Mouse (Mus musculus): ENCODE data around the gene N4bp2l1.

Gene N4bp2l1

DNA sequence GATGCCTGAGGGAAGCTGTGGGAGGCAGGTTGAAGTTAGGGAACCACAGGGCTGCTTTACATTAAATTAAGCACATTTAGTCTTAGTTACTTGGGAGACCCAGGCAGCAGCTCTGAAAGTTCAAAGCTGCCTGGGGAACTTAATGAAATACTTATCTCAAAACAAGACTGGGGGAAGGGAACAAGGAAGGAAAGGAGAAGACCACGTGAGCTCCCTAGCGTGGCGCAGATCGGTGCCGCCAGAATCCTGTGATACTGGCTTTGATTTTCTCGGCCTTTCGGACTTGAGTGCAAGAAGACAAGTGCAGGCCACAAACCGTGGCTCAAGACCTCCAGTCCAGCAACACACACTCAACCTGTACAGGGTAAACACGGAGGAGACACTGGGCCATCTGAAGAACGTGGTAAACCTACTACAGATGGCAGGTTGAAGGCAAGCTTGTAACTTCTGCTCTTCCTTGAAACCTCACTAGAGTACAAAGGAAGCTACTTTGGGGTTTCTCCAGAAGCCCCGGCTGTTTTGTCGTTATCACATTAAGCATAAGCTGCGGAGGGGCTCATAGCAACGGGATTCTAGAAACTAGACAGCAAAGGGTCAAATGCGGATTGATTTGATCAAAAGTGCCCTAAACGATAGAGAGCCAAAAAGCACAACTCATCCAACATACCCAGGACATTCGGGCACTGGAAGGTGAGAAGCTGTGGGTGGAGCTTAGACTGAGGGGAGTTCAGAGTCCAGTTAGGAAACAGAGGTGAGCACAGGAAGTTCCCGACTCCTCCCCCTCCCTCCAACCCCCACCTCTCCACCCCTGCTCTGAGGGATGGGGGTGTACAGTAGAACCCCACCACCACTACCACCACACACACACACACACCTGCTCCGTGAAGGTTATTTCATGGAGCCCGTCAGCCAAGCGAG, 1.5 kb upstream of the N4bp2l1 start:
- no peak for DNase-seq

DNA sequence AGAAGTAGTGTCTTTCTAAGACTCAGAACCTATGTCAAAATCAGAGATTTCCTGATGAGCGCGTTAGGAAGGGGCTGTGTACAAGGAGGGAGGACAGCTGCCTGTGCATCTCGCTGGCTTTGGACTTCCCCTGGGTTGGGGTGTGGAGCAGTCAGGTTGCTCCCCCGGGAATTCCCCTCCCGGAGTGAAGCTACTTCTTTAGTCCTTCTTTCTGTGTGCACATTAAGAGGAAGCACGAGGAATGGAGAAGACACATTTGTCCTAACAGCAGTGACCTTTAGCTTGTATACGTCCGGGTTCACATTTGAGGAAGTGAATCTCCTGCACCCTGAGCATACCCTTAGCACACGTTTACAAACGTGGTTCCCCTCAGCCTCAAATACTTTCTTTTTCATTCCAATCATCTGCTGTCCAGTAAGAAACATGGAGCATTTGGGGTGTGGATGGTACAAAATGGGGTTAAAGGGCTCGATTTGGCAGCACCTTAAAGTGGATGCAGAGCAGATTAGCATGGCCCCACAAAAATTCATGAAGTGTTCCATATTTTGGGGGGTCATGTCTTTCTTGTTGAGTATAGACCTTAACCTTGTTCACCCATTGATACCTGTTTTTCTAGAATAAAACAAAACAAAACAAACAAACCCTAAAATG, 1.5 kb downstream of the N4bp2l1 start:
- no peak for DNase-seq

DNA sequence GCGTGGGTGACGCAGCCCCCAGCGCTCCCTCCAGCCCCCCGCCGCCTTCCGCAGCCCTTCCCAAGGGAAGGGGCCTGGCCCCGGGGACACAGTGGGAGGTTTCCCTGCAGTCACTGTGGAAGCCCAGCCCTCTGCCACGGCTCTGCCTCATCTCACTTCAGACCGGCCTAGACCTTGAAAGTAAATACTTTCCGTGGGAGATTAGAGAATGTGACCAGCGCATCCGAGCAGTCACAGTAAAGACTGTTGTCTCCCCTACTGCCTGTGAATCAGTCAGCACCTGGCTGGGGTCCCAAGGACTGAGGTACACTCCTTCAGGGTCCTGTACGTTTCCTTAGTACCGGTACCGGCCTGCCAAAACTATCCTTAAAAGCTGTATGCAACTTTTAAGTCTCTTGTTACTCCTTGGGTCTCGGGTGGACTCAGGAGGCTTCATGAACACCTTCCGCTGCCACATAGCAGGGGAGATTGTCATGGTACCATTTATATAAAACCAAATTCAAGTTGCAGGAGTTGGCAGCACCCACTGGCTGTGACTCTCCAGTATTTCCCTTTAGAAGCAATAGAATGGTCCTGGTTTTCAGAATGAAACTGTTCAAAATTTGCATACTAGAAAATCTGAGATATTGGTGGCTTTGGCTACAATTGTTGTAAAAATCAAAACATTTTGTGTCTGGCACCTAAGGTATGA, 2.2 kb downstream of the N4bp2l1 start:
- peak; percentile 33 for DNase-seq

DNA sequence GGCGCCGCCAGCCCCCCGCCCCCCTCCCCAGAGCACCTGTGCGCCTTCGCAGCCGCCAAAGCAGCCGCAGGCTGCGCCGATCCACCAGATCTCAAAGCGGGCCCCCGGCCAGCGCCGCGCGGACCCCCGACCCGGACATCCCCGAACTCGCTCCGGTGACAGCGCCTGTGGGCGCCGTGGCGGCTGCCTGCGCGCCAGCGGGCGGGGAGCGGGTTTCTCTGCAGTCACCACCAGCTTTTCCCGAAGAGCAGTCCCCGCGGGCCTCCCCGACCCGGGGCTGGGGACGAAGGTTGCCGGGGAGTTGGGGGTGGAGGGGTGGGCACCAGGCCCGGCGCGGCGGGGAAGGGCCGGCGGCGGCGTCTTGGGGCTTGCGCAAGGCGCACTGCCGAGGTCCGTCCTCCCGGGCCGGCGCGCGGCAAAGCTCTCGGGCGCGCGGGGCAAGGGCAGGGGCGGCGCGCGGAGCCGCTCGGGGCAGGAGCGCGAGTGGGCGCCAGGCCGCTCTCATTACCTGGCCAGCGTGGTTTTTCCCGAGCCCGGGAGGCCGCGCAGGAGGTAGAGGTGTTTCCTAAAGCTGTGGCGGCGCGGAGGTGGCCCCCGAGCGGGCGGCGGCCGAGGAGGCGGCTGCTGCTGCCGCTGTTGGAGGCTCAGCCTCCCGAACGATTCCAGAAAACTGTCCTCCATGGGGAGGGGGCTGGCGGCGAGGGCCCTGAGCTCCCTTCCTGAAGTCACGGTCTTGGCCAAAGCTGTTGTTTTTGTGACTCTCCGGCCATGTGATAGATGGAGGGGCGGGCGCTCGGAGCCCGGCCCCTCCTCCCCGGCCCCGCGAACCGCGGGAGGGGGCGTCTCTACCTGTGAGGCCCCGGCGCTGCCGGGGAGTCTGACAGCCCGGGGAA, 3.0 kb downstream of the N4bp2l1 start:
- peak; percentile 59 for DNase-seq

DNA sequence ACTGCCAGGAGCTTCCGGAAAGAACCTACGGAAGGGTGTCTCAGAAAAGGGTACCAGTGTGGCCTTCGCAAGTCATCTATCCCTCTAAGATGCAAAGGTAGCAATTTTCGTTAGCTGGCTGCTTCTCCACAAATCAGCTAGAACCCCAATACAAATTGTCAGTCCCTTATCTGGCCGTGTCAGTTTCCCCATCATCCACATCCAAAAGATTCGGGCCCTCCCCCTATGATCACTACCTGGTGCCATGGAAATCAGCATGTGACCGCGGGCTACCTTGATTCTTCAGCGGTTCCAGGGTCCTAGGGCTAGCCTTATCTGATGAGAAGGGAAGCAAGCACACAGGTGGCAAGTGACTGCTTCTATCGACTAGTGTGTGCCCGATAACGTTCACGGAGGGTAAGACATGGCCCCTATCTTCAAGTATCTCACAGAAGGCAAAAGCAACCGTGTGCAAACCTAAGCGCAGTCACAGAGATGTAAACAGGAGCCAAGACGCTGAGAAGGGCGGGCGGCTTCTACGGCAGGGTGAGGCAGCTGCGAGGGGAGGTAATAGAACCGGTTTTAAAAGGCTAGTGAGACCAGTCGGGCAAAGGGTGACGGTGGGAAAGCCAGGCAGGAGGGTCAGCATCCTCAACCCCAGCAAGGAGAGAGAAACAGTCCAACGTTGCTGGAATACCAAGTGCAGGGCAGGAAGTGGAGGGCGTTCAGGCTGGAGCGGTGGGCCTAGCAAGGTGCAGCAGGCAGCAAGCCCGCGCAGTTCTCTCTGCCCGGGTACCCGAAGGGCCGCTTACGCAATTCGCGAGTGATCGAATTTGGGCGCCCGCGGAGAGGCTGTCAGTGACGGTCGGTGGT, 3.9 kb downstream of the N4bp2l1 start:
- DNase-seq, result no peak

DNA sequence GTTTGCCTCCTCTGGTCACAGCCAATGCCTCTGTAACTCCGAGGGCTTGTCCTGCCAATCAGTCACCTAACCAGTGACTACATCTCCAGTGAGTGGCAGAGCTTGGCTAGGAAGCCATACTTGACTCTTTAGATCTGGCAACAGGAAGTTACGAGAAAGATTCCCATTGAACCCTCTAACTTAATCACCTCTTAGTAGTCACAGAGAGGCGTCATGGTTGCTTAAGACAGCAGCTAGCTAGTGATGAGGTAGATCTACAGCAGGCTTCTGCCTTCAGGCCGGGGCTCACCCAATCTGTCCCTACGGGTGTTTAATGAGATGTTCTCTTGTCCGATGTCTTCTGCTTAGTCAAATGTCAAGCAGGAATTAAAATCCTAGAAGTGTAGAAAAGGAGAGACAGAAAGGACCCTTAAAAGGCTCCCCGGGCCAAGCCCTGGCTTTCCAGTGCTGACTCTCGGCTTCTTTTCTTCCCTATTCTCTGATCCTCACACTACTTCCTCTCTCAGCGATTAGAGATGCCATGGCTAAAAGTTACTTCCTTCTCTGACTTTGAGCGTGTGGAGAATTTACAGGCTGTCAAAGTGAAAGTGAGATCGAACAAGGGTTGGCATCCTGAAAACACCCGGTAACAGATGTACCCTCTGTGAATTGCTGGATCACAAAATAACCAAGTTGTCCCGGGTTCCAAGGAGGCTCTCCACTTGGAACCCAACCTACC, 4.6 kb downstream of the N4bp2l1 start:
- no peak for DNase-seq

DNA sequence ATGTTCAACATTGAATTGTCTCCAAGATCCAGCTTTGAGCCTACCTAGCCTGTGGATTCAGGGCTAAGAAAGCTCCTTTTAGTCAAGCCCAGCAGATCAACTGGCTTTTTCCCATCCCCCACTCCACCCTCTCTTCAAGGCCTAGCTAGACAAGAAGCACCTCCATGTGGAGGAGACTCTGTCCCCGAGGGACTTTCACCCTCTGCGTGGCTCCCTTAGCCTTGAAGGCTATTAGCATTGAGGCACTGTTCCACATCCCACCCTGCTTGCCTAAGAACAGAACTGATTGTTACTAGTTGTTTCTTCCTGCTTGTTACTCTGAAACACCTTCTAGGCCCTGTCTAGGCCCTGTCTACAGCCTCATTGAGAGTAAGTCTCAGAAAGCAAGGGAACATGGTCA, 7.0 kb downstream of the N4bp2l1 start:
- DNase-seq, result no peak

DNA sequence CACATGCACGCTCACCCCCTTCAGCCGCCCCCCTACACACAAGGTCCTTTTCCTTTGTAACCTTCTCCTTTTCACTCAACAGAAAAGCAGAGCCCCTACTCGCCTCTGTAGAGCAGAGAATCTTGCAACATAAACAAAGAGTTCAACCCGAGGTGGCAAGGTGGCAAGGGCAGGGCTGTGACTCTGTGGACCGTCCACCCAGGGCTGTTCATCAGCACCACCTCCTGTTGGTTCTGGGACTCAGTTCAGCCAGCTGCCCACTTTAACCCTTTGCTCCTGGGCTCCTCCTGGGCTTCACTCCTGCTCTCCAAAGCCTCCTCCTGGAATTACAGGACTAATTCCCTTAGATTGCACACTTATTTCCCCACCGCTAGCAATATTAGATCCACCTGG, 12.7 kb downstream of the N4bp2l1 start:
- no peak for DNase-seq

DNA sequence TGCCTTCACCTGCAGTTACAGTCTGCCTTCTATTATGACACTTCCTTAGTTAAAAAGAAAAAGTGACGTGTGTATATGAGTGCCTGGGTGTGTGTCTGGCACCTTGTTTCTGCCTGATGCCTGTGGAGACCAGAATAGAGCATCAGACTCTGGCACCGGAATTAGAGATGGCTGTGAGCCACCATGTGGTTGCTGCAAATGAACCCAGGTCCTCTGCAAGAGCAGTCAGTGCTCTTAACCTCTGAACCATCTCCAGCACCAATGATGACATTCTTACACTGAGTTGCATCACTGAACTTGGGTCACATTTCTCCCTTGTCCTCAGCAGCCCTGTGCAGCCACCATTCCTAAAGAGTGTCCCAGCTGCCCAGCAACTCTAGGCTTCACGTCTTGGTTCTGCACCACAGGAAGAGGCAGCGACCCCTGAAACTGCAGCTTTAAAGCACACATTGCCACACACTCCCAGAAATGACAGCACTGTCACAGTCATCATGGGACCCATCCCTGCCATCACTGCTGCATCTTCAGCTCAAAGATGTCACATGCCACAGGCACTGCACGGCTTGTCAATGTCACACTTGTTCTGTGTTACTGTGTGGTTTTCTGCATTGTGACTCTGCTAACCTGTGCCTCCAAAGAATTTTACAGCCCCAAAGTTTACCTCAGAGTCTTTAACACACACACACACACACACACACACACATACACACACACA, 13.2 kb downstream of the N4bp2l1 start:
- DNase-seq, result no peak

DNA sequence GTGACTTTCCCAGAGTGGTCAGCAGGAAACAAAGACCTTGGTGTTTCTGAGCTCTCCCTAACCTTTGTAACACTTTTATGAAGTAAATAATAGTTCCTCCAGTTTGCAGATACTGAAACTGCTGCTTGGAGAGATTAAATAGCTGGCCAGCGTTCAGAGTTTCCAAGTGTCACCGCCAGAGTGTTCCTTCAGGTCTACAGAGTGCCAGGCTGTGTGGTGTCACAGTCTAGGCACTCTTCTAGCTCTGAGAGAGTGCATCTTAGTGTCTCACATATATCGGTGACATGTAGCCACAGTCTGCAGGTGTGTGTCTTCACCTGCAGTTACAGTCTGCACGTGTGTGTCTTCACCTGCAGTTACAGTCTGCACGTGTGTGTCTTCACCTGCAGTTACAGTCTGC, 13.8 kb downstream of the N4bp2l1 start:
- no peak for DNase-seq

DNA sequence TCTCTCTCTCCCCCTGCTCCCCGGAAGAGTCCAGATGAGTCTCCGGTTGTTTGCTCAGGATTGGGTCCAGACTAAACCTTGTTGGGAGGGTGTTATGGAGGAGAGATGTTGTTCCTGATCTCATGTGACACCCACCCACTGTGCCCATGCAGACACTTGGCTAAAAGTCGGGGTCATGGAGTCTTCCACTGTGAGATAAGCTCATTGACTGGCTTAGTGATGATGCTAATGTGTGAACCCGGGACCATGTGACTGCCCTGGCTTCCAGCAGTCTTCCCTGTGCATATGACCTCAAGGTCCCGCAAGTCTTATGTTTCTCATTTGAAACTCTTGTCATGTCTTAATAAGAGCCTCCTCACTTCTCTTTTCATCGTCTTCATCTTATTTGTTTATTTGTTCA, 15.8 kb downstream of the N4bp2l1 start:
- no peak for DNase-seq

DNA sequence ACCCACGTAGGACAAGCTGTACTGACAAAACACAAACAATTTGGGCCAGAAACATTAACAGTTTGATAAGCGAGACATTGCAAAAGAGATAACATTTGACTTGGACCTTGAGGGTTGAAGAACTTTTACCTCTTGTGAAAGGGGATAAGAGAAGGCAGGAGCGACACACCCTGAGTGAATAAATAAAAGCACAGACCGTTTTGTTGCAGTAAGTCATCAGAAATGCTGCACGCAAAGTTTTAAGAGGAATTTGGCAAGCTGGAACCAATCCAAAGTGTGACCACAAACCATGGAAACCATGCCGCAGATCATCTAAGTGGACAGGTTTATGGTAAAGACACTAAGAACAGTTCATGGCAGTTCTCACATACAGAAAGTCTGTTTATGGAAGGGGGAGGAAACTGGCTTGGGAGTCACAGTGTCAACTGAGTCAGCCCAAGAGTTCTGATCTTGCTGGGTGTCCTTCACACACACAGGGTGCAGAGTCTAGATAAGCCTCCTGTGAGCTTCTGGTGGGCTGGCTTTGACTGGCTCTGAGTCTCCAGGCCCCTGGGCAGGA, 18.3 kb downstream of the N4bp2l1 start:
- no peak for DNase-seq

DNA sequence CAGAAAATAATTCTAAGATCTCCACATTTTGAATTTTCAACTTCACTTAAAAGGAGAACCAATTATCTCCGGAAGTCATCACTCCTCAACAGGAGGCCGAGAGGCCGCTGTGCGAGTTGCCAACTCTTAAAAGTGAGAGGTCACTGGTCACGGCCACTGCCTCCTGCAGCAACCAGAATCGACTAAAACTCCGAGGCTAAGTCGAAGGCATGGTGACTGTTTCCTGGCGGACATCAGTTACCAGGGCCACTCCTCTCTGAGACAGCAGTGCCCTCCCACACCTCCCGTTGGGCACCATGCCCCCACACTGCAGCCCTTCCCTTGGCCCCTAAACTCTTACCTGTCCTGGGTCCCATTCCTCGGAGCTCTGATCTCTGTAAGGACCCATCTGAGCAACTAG, 20.2 kb downstream of the N4bp2l1 start:
- no peak for DNase-seq

DNA sequence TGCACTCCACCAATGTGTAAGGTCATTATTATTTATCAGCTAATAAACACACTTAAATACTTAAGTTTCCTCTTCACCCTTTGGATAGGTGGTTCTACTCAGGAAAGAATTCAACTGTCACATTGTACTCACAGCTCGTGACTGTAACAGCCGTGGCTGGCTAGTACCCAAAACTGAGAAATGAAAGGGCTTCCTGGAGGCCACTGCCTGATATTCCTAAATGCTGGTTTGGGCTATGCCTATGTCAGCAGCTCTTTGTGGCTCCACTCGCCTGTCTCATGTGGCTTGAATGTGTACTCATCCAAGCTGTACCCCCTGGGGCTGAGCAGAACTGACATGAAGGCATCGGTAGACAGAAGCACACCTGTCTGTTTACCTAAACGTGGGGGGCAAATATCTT, 22.1 kb downstream of the N4bp2l1 start:
- DNase-seq, result no peak

DNA sequence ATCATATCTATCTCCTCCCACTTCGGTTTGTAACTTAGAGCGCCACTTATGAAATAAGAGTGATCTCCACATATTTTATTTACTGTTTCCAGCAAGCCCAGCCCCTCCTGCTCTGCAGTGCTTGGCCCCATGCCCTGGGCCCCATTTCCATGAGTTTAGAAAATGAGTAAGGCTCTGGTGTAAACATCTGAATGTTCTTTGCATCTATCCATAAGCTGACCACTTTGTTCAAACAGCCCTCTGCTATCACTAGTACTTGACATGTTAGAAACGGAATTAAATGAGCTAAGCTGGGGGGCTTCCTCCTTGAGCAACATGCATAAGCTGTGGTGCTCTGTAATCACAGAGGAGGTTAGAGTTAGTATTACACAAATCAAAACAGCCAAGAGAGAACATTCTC, 22.6 kb downstream of the N4bp2l1 start:
- DNase-seq, result no peak

DNA sequence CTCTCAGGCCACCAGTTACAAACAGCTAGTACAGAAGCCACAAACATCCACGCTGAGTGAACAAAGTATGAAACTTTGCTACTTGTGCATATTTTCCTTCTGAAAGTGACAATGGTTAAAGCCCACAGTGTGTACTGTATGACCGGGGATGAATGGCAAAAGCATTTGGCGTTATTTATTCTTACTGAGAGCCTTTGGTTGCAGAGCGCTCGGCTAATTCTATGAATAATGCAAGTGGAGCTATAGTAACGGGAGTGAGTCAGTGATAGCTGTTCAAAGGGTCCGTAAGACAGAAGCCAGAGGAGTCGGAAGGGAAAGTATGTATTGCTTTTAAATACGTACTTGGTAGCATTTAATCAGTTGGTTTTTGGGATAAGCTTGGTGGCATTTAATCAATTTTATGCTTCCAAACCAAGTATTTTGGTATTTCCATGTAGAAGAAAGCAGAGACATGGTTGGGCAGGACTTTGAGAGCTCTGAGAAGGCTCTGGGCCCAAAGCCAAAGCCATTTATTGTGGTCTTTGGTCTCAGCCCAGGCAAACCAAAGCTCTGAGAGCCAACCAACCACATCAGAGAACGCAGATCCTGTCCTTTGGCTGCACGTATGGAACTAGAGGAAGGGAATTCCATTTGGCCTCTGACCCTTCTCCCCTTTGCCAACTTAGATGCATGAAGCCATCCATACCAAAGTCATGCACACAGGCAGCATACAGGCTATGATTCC, 26.3 kb downstream of the N4bp2l1 start:
- DNase-seq, result peak; percentile 21

DNA sequence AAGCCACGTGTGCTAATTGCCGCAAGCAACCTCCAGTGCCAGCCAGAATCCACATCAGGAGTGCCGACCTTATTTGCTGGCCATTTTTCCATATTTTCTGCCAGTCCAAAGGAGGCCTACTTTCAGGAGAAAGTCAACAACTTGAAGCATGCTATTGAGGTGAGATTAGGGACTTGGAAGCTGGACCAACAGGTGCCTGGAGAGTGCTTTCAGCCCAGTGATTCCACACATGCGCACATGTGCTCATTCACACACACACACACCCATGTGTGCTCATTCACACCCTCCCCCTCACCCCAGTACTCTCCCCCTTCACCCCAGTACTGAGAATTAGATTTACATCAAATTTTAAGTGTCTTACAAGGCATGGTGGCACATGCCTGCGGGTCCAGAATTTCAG, 30.0 kb downstream of the N4bp2l1 start:
- DNase-seq, result no peak

DNA sequence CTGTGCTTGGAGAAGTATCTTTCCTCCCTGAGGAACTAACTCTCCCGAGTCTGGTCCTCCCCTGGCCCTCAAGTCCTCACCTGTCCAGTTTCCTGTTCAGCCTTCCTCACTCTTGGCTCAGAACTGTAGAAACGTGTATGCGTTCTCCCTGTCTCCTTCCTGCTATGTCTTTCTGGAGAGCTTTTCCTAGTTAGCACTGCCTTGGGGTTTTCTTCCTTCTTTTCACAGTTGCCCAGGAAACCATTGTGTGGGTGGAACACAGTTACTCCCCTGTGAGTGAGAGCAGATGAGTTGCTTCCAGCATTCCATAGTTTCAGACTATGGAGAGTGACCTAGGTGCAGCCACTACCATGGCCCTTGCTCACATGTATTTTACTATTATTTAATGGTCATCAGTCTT, 30.8 kb downstream of the N4bp2l1 start:
- no peak for DNase-seq

DNA sequence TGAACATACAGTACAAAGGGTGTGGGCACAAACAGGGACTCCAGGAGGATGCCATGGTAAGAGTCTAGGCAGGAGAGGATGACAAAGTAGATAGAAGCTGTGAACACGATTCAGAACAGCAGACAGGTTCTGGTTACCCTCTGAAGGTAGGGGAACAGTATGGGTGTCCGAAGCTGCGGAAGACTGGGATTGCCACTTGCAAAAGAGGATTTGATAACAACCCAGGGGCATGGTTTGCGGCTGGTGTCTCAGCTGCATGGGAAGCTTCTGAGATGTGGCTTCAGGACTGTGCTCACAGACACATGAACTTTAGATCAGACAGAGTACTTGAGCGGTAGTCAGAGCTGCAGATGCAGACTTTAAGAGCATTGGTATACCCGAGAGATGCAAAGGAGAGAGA, 32.6 kb downstream of the N4bp2l1 start:
- DNase-seq, result no peak

Measured in right cerebral cortex, postnatal 4 days (tissue).